Mouse (Mus musculus): ENCODE measurements around the gene Gatad1.
"Not testable (repeated sequence)": the region's sequence is repeated elsewhere in the genome, so short reads cannot be mapped to it uniquely, and the experiment has no call there.

Gatad1 gene

GRCm38 (mm10) chr5:3657085-3657484, at the start of gene Gatad1:
TSS of gene Gatad1 (minus strand) at chr5:3657185.
- DNase-seq = no peak

GRCm38 (mm10) chr5:3702180-3702579, 45.2 kb upstream of the Gatad1 start:
- no peak for DNase-seq

- no peak for DNase-seq
These were observed 43.0 kb upstream of the Gatad1 start for GRCm38 (mm10) chr5:3700025-3700424.

- DNase-seq = no peak
These were observed 39.0 kb upstream of the Gatad1 start for GRCm38 (mm10) chr5:3696031-3696430.

GRCm38 (mm10) chr5:3695191-3695590, 38.2 kb upstream of the Gatad1 start:
- DNase-seq = no peak

GRCm38 (mm10) chr5:3692956-3693355, 36.0 kb upstream of the Gatad1 start:
- no peak for DNase-seq

- DNase-seq = no peak
These were observed 34.3 kb upstream of the Gatad1 start for GRCm38 (mm10) chr5:3691283-3691682.

GRCm38 (mm10) chr5:3688298-3688697, 31.3 kb upstream of the Gatad1 start:
- no peak for DNase-seq

GRCm38 (mm10) chr5:3669938-3670554, 13.1 kb upstream of the Gatad1 start:
- DNase-seq = no peak

- no peak for DNase-seq
These were observed 9.6 kb upstream of the Gatad1 start for GRCm38 (mm10) chr5:3666585-3666984.

- DNase-seq = no peak
These were observed 8.2 kb upstream of the Gatad1 start for GRCm38 (mm10) chr5:3665225-3665624.

GRCm38 (mm10) chr5:3653801-3654200, 3.2 kb downstream of the Gatad1 start:
- no peak for DNase-seq

GRCm38 (mm10) chr5:3652903-3653575, 3.9 kb downstream of the Gatad1 start:
- not testable (repeated sequence) for DNase-seq

GRCm38 (mm10) chr5:3651621-3652020, 5.4 kb downstream of the Gatad1 start:
- DNase-seq = no peak

GRCm38 (mm10) chr5:3650881-3651280, 6.1 kb downstream of the Gatad1 start, which contains the start of gene Tmbim7:
TSS of gene Tmbim7 (plus strand) at chr5:3651181.
- no peak for DNase-seq

GRCm38 (mm10) chr5:3648849-3649210, 8.2 kb downstream of the Gatad1 start:
- DNase-seq = peak in 1 of 2 experiments; percentile 18

GRCm38 (mm10) chr5:3648206-3648848, 8.7 kb downstream of the Gatad1 start:
- DNase-seq = peak in 1 of 2 experiments; percentile 42

- peak; percentile 93 to 94 for DNase-seq
These were observed 9.3 kb downstream of the Gatad1 start for GRCm38 (mm10) chr5:3647708-3648121.

GRCm38 (mm10) chr5:3646991-3647707, 9.8 kb downstream of the Gatad1 start:
- peak; percentile 32 to 48 for DNase-seq

GRCm38 (mm10) chr5:3646539-3646938, 10.4 kb downstream of the Gatad1 start:
- no peak for DNase-seq

GRCm38 (mm10) chr5:3645326-3645725, 11.7 kb downstream of the Gatad1 start:
- DNase-seq = no peak

GRCm38 (mm10) chr5:3644621-3645020, 12.4 kb downstream of the Gatad1 start:
- no peak for DNase-seq

GRCm38 (mm10) chr5:3635286-3635685, 21.7 kb downstream of the Gatad1 start:
- no peak for DNase-seq

Data from kidney, adult 8-10 months (tissue).